Mouse (Mus musculus): ENCODE measurements around the gene Cnpy3.

DNA sequence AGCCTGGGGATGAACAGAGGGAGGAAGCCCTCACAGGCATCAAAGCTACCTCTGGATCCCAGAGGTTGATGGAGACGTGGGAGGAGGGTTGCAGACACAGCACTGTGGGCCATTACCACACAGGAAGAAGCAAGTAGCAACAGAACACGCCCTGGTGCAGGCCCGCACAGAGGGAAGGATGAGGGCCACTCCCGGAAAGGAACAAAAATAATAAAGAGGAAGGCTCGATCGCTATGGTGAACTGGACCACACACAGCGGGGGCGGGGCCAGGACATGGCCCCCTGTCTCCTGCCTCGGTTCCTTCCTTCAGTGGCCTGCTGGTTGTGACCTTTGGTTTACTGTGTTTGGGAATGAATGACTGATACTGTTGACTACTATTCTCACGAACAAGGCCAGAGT lies 47.7 kb upstream of the Cnpy3 start:
- TF ChIP-seq GATA1 (IDR thresholded peaks at IDR 0.05; ENCODE audit: low read length) (no peak), TAL1 (IDR thresholded peaks at IDR 0.05; ENCODE audit: low read length) (no peak)
